Mouse (Mus musculus) G1E (cell line): ENCODE results near the gene Lmx1a. TPM values are rescaled to one million over a fixed set of nuclear protein-coding genes. Genes with fewer than 3 reads are reported as not detected.

Experiments used
- ATAC-seq: 2 replicates; pipeline ENCODE4 v1.8.0; 2016; ENCODE audit warnings: mild to moderate bottlenecking; ENCODE audit not compliant: insufficient number of reproducible peaks, poor library complexity, low FRiP score, severe bottlenecking; ENCODE audit errors: extremely low read depth
- DNase-seq: peaks from one replicate; pipeline ENCODE4 v3.0.0; 2012; ENCODE audit warnings: low spot score
- H3K27me3 ChIP-seq: 2 replicates; pipeline ENCODE4 v1.6.1; 2012; ENCODE audit warnings: mild to moderate bottlenecking, low read length, inconsistent platforms; ENCODE audit not compliant: insufficient read depth
- H3K36me3 ChIP-seq: replicated peaks from 2 replicates; pipeline ENCODE3; 2012; ENCODE audit warnings: mild to moderate bottlenecking, inconsistent platforms
- H3K4me1 ChIP-seq: 2 replicates; pipeline ENCODE4 v1.6.1; 2012; ENCODE audit warnings: low read depth, low read length, inconsistent platforms, mixed read lengths; ENCODE audit not compliant: insufficient read depth
- H3K4me3 ChIP-seq: 2 replicates; pipeline ENCODE4 v1.5.1; 2012; ENCODE audit warnings: low read depth, mild to moderate bottlenecking, inconsistent platforms, low read length, moderate library complexity, mixed read lengths
- H3K9me3 ChIP-seq: replicated peaks from 2 replicates; pipeline ENCODE4 v1.6.1; 2012; ENCODE audit warnings: inconsistent platforms
- CTCF ChIP-seq: IDR thresholded peaks from 2 replicates; pipeline ENCODE4 v1.5.1; 2012; ENCODE audit warnings: low read depth, low read length, inconsistent platforms, mixed read lengths
- GATA1 ChIP-seq: IDR thresholded peaks from 2 replicates; pipeline ENCODE4 v1.6.1; 2012; ENCODE audit warnings: borderline replicate concordance, low read length, inconsistent platforms, mixed read lengths
- GATA2 ChIP-seq: IDR thresholded peaks from 2 replicates; pipeline ENCODE4 v1.6.1; 2012; ENCODE audit warnings: low read depth, low read length, inconsistent platforms, borderline replicate concordance
- POLR2AphosphoS5 ChIP-seq: IDR thresholded peaks from 2 replicates; pipeline ENCODE4 v1.6.1; 2012; ENCODE audit warnings: low read depth, low read length, inconsistent platforms; ENCODE audit not compliant: insufficient replicate concordance
- TAL1 ChIP-seq: conservative IDR thresholded peaks from 2 replicates; pipeline ENCODE4 v1.6.1; 2012; ENCODE audit warnings: low read depth, low read length, inconsistent platforms, mixed read lengths
- polyA plus RNA-seq: library from polyadenylated mRNA; stranded (reverse); fragments of >175 nt; gene quantifications from 2 replicates; pipeline ENCODE4 v1.2.3, GENCODE M21; 2012
- total RNA-seq, 2 experiments: library from RNA; stranded (forward) in 1 of 2; stranded (reverse) in 1 of 2; fragments of 200-1000 nt in 1 of 2; fragments of >200 nt in 1 of 2; fragmentation: Nextera tagmentation in 1 of 2; gene quantifications; 2 replicates each; pipeline ENCODE4 v1.2.3; 2014 to 2017

Gene Lmx1a
- total and polyA plus RNA-seq, 3 experiments = 0.05 TPM; not detected in 2

GRCm38 (mm10) chr1:167789448-167789847, 100.4 kb downstream of the Lmx1a start:
- ATAC-seq (no peak), DNase-seq (no peak)
- Histone ChIP-seq H3K4me1 (no peaks in the 10 kb centered on the region), H3K9me3 (peaks cover 67% of the 10 kb centered on the region), H3K36me3 (no peaks in the 10 kb centered on the region), H3K4me3 (no peak overlapping the region), H3K27me3 (no peaks in the 10 kb centered on the region)
- no peak for TF ChIP-seq GATA1
- TF ChIP-seq POLR2AphosphoS5 = no peak
- no peak for TF ChIP-seq CTCF
- TF ChIP-seq GATA2 = no peak
- TF ChIP-seq TAL1 = no peak

- H3K4me1 ChIP-seq = no peaks in the 10 kb centered on the region
- no peak for DNase-seq
- H3K36me3 ChIP-seq = no peaks in the 10 kb centered on the region
- peaks cover 72% of the 10 kb centered on the region for H3K9me3 ChIP-seq
- TF ChIP-seq TAL1 = no peak
- TF ChIP-seq GATA2 = no peak
- no peak for TF ChIP-seq CTCF
- TF ChIP-seq GATA1 = no peak
- no peak for TF ChIP-seq POLR2AphosphoS5
- no peaks in the 10 kb centered on the region for H3K27me3 ChIP-seq
- ATAC-seq = no peak
- no peak overlapping the region for H3K4me3 ChIP-seq
Measured at GRCm38 (mm10) chr1:167790688-167791087, 101.7 kb downstream of the Lmx1a start.

- no peak for ATAC-seq
- Histone ChIP-seq H3K4me3 (peak overlapping the region; percentile 4; the same call in 1 of the 2 replicates), H3K9me3 (peaks cover 69% of the 10 kb centered on the region), H3K36me3 (no peaks in the 10 kb centered on the region), H3K27me3 (no peaks in the 10 kb centered on the region), H3K4me1 (no peaks in the 10 kb centered on the region)
- no peak for DNase-seq
- TF ChIP-seq GATA1 (no peak), CTCF (no peak), TAL1 (no peak), GATA2 (no peak), POLR2AphosphoS5 (no peak)
Measured at GRCm38 (mm10) chr1:167791221-167791620, 102.2 kb downstream of the Lmx1a start.

GRCm38 (mm10) chr1:167801923-167802322, 112.9 kb downstream of the Lmx1a start:
- H3K4me1 ChIP-seq = no peaks in the 10 kb centered on the region
- no peak overlapping the region for H3K4me3 ChIP-seq
- ATAC-seq = no peak
- no peak for TF ChIP-seq GATA1
- TF ChIP-seq TAL1 = no peak
- TF ChIP-seq GATA2 = no peak
- TF ChIP-seq POLR2AphosphoS5 = no peak
- no peak for TF ChIP-seq CTCF
- no peaks in the 10 kb centered on the region for H3K27me3 ChIP-seq
- DNase-seq = no peak
- H3K9me3 ChIP-seq = peaks cover 66% of the 10 kb centered on the region
- H3K36me3 ChIP-seq = no peaks in the 10 kb centered on the region

GRCm38 (mm10) chr1:167802510-167803271, 113.7 kb downstream of the Lmx1a start:
- H3K4me1 ChIP-seq = no peaks in the 10 kb centered on the region
- ATAC-seq = no peak

GRCm38 (mm10) chr1:167803351-167803981, 114.4 kb downstream of the Lmx1a start:
- DNase-seq (no peak), ATAC-seq (no peak; the same call in 1 of the 2 replicates)
- H3K4me3 ChIP-seq = no peak overlapping the region; the same call in 1 of the 2 replicates
- no peak for TF ChIP-seq POLR2AphosphoS5
- TF ChIP-seq TAL1 = no peak
- TF ChIP-seq CTCF = no peak
- TF ChIP-seq GATA1 = no peak
- no peak for TF ChIP-seq GATA2
- no peaks in the 10 kb centered on the region for H3K4me1 ChIP-seq
- peaks cover 68% of the 10 kb centered on the region for H3K9me3 ChIP-seq
- H3K36me3 ChIP-seq = no peaks in the 10 kb centered on the region
- H3K27me3 ChIP-seq = no peaks in the 10 kb centered on the region

More at GRCm38 (mm10) chr1:167802510-167803271, 113.7 kb downstream of the Lmx1a start:
- Histone ChIP-seq H3K4me3 (no peak overlapping the region; the same call in 1 of the 2 replicates), H3K27me3 (no peaks in the 10 kb centered on the region), H3K36me3 (no peaks in the 10 kb centered on the region), H3K9me3 (peaks cover 67% of the 10 kb centered on the region)
- TF ChIP-seq GATA1 = no peak
- no peak for TF ChIP-seq TAL1
- TF ChIP-seq GATA2 = no peak
- TF ChIP-seq POLR2AphosphoS5 = no peak
- no peak for TF ChIP-seq CTCF
- no peak for DNase-seq
